8 mouse cellular contexts compared by ENCODE assay signal in the genomic region with DNA sequence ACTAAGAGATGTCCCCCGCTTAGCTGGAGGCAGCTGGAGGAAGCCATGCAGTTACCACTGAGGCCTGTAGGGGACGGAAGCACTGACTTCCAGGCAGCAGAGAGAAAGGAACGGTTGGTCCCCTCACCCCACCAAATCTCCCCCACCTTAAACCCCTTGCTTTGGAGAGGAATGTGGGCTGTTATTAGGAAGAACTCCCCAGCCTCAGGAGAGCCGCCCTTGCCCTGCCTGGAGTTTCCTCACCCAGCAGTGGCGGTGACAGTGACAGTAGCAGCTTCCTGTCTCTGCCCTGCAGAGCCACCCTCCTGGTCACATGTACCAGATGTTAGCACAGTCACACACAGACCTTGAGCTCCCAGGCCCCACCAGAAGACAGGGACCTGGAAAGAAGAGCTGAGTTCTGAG. TPM values are rescaled to one million over a fixed set of nuclear protein-coding genes. Genes with fewer than 3 reads are reported as not detected.
DNase-seq lines count a peak whose midpoint lies in the region; ATAC-seq and TF ChIP-seq lines count a peak whose summit lies in the region.
"Had no signal": no experiment of that assay in that cellular context is flagged by ENCODE, and none has a peak within 500 bp of the region (broad histone marks: within the 10 kb centered on the region; RNA-seq: fewer than 3 reads in every experiment).

No protein-coding gene starts in this region.

- no peak overlapping the region for H3K27ac ChIP-seq in kidney, embryonic 15.5 days
- H3K27ac ChIP-seq in macrophage: peak overlapping the region; percentile 58
- H3K27ac ChIP-seq in forebrain, embryonic 16.5 days (ENCODE audit: low read length): no peak overlapping the region

- peak; percentile 74 to 80 for DNase-seq in kidney, postnatal 4 days
- DNase-seq in adrenal gland, postnatal 25 days: peak; percentile 50
- peak; percentile 66 to 67 for DNase-seq in thymus, postnatal 36 days

- peak; percentile 93 for TF ChIP-seq CTCF in E14TG2a.4 (conservative IDR thresholded peaks at IDR 0.05; ENCODE audit: low read length)

- ATAC-seq in kidney, embryonic 15.5 days (replicated peaks; ENCODE audit: low FRiP score): no peak
- no peak for ATAC-seq in forebrain, embryonic 16.5 days

- no peaks in the 10 kb centered on the region for H3K36me3 ChIP-seq in kidney, embryonic 15.5 days
- H3K36me3 ChIP-seq in E14TG2a.4 (ENCODE audit: insufficient read depth, low read length) (no peaks in the 10 kb centered on the region), macrophage (ENCODE audit: inconsistent target) (no peaks in the 10 kb centered on the region)
- no peaks in the 10 kb centered on the region for H3K36me3 ChIP-seq in forebrain, embryonic 16.5 days (ENCODE audit: control insufficient read depth, insufficient read depth)

- H3K9me3 ChIP-seq in kidney, embryonic 15.5 days (replicated peaks): no peaks in the 10 kb centered on the region
- no peaks in the 10 kb centered on the region for H3K9me3 ChIP-seq in E14TG2a.4 (ENCODE audit: low read length)
- H3K9me3 ChIP-seq in forebrain, embryonic 16.5 days (ENCODE audit: control insufficient read depth, low read length): no peaks in the 10 kb centered on the region

- H3K9ac ChIP-seq in kidney, embryonic 15.5 days: no peak overlapping the region
- no peak overlapping the region for H3K9ac ChIP-seq in forebrain, embryonic 16.5 days (replicated peaks; ENCODE audit: low read depth, low read length)

- 27% methylated on average over 5 of the region's 5 CpGs for WGBS in kidney, embryonic 15.5 days
- WGBS in macrophage (ENCODE audit: missing documents): 14% methylated on average over 5 of the region's 5 CpGs
- 24% methylated on average over 5 of the region's 5 CpGs for WGBS in forebrain, embryonic 16.5 days

- peaks cover 28% of the 10 kb centered on the region for H3K27me3 ChIP-seq in kidney, embryonic 15.5 days
- H3K27me3 ChIP-seq in E14TG2a.4 (ENCODE audit: insufficient read depth, low read length): peaks cover 47% of the 10 kb centered on the region
- peaks cover 16% of the 10 kb centered on the region; the same call in 1 of the 2 replicates for H3K27me3 ChIP-seq in forebrain, embryonic 16.5 days (replicated peaks; ENCODE audit: control insufficient read depth, insufficient read depth, low read length)

- H3K4me2 ChIP-seq in kidney, embryonic 15.5 days: no peak overlapping the region
- no peak overlapping the region for H3K4me2 ChIP-seq in forebrain, embryonic 16.5 days (ENCODE audit: low read length)

- H3K4me3 ChIP-seq in kidney, embryonic 15.5 days (replicated peaks): no peak overlapping the region
- peak overlapping the region; percentile 7; the same call in 1 of the 2 replicates for H3K4me3 ChIP-seq in E14TG2a.4 (replicated peaks; ENCODE audit: low read length)
- H3K4me3 ChIP-seq in macrophage (ENCODE audit: inconsistent target): no peak overlapping the region
- H3K4me3 ChIP-seq in forebrain, embryonic 16.5 days (replicated peaks; ENCODE audit: low read length): no peak overlapping the region

- no peaks in the 10 kb centered on the region for H3K79me2 ChIP-seq in macrophage (ENCODE audit: inconsistent target)

- H3K4me1 ChIP-seq in kidney, embryonic 15.5 days: peaks cover 14% of the 10 kb centered on the region
- peaks cover 36% of the 10 kb centered on the region for H3K4me1 ChIP-seq in E14TG2a.4 (replicated peaks; ENCODE audit: low read depth, low read length)
- peaks cover 7% of the 10 kb centered on the region for H3K4me1 ChIP-seq in forebrain, embryonic 16.5 days (replicated peaks; ENCODE audit: control insufficient read depth, insufficient read depth, low read length)

RNA-seq across cellular contexts. Expression of a gene that starts 58.6 kb away (rescaled TPM):
- polyA plus RNA-seq in kidney, embryonic 15.5 days (2015; fragmentation: Nextera tagmentation; extraction: Ambion mirVana): 0.04 and 0.19 TPM in 2 replicates
- 1.0 and 1.7 TPM in 2 replicates for total RNA-seq in adrenal gland, postnatal 25 days (2021)
- 1 to 10 TPM in 9 of 26 experiments, under 1 TPM in 11, not detected in 6; 0.20 to 5.0 (median 0.70) TPM for total RNA-seq in macrophage (2018; cell fraction: chromatin; rRNA removed)
- total RNA-seq in macrophage (2018; cell fraction: cytosol; rRNA removed): 1 to 10 TPM in 16 of 26 experiments, under 1 TPM in 10; 0.48 to 1.5 (median 1.1) TPM
- 1 to 10 TPM in 16 of 26 experiments, under 1 TPM in 10; 0.40 to 4.6 (median 1.1) TPM for total RNA-seq in macrophage (2018; cell fraction: nucleus; rRNA removed)
- 0.75 to 1.8 TPM (median 1.3 TPM) in 3 replicates for polyA plus RNA-seq in macrophage (2018)
- polyA plus RNA-seq in forebrain, embryonic 16.5 days (2015; fragmentation: Nextera tagmentation; extraction: Ambion mirVana): not detected in 2 replicates
- total RNA-seq: left cerebral cortex, postnatal 14 days had no signal
